Mouse (Mus musculus): ENCODE results near the gene Gm45140. TPM values are rescaled to one million over a fixed set of nuclear protein-coding genes. Genes with fewer than 3 reads are reported as not detected.

Gm45140 gene
- total and polyA plus RNA-seq, 3 experiments: 9.9 to 26.2 TPM; not detected in 1

DNA sequence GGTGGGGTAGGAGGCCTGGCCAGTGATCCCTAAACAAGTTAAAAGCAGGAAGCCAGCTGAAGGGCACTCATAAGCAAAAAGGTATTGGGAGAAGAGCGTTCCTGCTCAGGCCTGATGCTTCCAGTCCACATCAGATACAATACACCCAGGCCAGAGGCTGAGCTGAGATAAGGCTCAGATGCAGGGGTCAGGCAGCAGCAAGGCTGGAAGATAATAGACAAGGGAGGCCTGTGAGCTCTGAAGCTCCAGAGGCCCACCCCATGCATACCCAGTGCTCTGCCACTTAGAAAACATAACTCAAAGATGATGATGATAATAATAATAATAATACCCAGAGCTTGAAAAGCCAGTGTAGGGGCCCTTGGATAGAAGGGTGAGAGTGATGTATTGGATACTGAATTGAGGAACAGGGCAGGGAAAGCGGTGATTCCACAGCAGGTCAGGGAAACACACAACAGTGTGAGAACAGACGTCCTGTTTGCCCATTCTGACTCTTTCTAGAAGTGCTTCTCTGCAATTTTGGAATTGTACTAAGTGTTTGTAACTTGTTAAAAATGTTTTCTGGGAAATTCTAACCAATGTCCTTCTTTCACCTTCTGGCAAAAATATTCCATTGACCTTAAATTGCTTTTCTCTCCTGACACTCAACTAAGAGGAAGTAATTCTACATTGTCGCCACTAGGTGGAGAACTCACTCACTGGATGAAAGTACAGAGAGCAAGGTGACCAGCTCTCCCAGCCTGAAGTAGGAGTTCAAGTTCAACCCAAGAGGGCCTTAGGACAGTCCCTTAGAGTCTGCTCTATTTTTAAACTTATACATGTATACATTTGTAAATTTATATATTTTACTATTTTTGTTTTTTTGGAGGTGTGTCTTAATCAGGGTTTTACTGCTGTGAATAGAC lies 72.0 kb downstream of the Gm45140 start (continued):
- peak; percentile 47 for TF ChIP-seq GATA1 (IDR thresholded peaks at IDR 0.05; ENCODE audit: low read depth, low read length)
- no peak for TF ChIP-seq MYB (IDR thresholded peaks at IDR 0.05; ENCODE audit: low read depth, low read length)
- no peak for TF ChIP-seq SIN3A (IDR thresholded peaks at IDR 0.05; ENCODE audit: low read length)
- no peak for TF ChIP-seq ZMIZ1 (IDR thresholded peaks at IDR 0.05; ENCODE audit: low read depth, low read length)
- no peak for TF ChIP-seq ZKSCAN1 (IDR thresholded peaks at IDR 0.05; ENCODE audit: low read depth, low read length)
- TF ChIP-seq JUND (IDR thresholded peaks at IDR 0.05; ENCODE audit: low read depth, low read length): no peak
- no peak for TF ChIP-seq RCOR1 (IDR thresholded peaks at IDR 0.05; ENCODE audit: low read depth, low read length)
- TF ChIP-seq UBTF (IDR thresholded peaks at IDR 0.05; ENCODE audit: borderline replicate concordance, insufficient read depth, low read depth, low read length): no peak

GRCm38 (mm10) chr6:87762161-87762560 lies 73.4 kb downstream of the Gm45140 start:
- Histone ChIP-seq H3K27ac (ENCODE audit: control insufficient read depth, low read depth, low read length) (no peak overlapping the region), H3K9ac (ENCODE audit: control insufficient read depth, low read depth, low read length, poor library complexity, severe bottlenecking) (no peak overlapping the region), H3K4me3 (ENCODE audit: control insufficient read depth in 1 of 2, insufficient read depth in 1 of 2, low read depth in 2 of 2, low read length in 2 of 2) (no peak overlapping the region), H3K4me1 (ENCODE audit: control insufficient read depth in 1 of 2, insufficient read depth in 2 of 2, low read length in 2 of 2) (no peaks in the 10 kb centered on the region), H3K9me3 (replicated peaks; ENCODE audit: insufficient read depth, low read length) (no peaks in the 10 kb centered on the region), H3K36me3 (ENCODE audit: control insufficient read depth in 1 of 2, insufficient read depth in 2 of 2, low read length in 2 of 2) (peaks cover 0 to 2% of the 10 kb centered on the region in 2 experiments; a peak in 2 of 4 replicates), H3K27me3 (ENCODE audit: control insufficient read depth in 1 of 2, insufficient read depth in 2 of 2, low read length in 2 of 2) (no peaks in the 10 kb centered on the region), H3K79me2 (ENCODE audit: control insufficient read depth, insufficient read depth, low read length, poor library complexity) (no peaks in the 10 kb centered on the region)
- TF ChIP-seq TCF12 (IDR thresholded peaks at IDR 0.05; ENCODE audit: low read depth, low read length) (no peak), ZC3H11A (IDR thresholded peaks at IDR 0.05; ENCODE audit: low read depth, low read length) (no peak), ZNF384 (IDR thresholded peaks at IDR 0.05; ENCODE audit: low read depth, low read length) (no peak), GATA1 (IDR thresholded peaks at IDR 0.05; ENCODE audit: low read depth, low read length) (no peak), ZKSCAN1 (IDR thresholded peaks at IDR 0.05; ENCODE audit: low read depth, low read length) (no peak), MYC (IDR thresholded peaks at IDR 0.05; ENCODE audit: low read depth, low read length) (no peak)
- no peak for DNase-seq (ENCODE audit: low read depth, low spot score)

DNA sequence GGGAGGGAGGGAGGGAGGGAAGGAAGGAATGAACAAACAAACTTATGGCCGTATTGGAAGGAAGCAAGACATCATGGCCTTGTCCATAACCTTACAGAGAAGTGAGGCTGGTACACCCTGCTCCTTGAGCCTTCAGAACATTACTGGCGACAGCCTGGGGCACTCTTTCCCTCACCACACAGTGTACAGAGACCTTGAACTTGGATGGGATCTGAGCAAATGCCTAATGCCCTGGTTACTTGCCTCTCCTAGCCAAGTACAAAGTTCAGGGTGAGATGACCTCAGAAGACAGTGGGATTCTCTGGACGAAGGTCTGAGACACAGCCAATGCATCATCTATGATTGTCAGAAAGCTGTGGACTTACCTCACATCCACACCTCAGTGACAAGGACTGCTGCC lies 75.7 kb downstream of the Gm45140 start:
- Histone ChIP-seq H3K9me3 (replicated peaks; ENCODE audit: insufficient read depth, low read length) (no peaks in the 10 kb centered on the region), H3K36me3 (ENCODE audit: control insufficient read depth in 1 of 2, insufficient read depth in 2 of 2, low read length in 2 of 2) (peaks cover 0 to 2% of the 10 kb centered on the region in 2 experiments; a peak in 2 of 4 replicates), H3K79me2 (ENCODE audit: control insufficient read depth, insufficient read depth, low read length, poor library complexity) (no peaks in the 10 kb centered on the region), H3K4me1 (ENCODE audit: control insufficient read depth in 1 of 2, insufficient read depth in 2 of 2, low read length in 2 of 2) (no peaks in the 10 kb centered on the region), H3K4me3 (ENCODE audit: control insufficient read depth in 1 of 2, insufficient read depth in 1 of 2, low read depth in 2 of 2, low read length in 2 of 2) (no peak overlapping the region), H3K27me3 (ENCODE audit: control insufficient read depth in 1 of 2, insufficient read depth in 2 of 2, low read length in 2 of 2) (no peaks in the 10 kb centered on the region; a peak in 1 of 4 replicates), H3K9ac (ENCODE audit: control insufficient read depth, low read depth, low read length, poor library complexity, severe bottlenecking) (no peak overlapping the region), H3K27ac (ENCODE audit: control insufficient read depth, low read depth, low read length) (no peak overlapping the region)
- TF ChIP-seq SIN3A (IDR thresholded peaks at IDR 0.05; ENCODE audit: low read length) (no peak), RCOR1 (IDR thresholded peaks at IDR 0.05; ENCODE audit: low read depth, low read length) (no peak), MYB (IDR thresholded peaks at IDR 0.05; ENCODE audit: low read depth, low read length) (no peak), CHD2 (IDR thresholded peaks at IDR 0.05; ENCODE audit: low read length) (no peak), ELF1 (IDR thresholded peaks at IDR 0.05; ENCODE audit: low read depth, low read length) (no peak), UBTF (IDR thresholded peaks at IDR 0.05; ENCODE audit: borderline replicate concordance, insufficient read depth, low read depth, low read length) (no peak), E2F4 (IDR thresholded peaks at IDR 0.05; ENCODE audit: borderline replicate concordance, low read depth, low read length) (no peak), HCFC1 (IDR thresholded peaks at IDR 0.05; ENCODE audit: low read depth, low read length) (no peak), NELFE (IDR thresholded peaks at IDR 0.05; ENCODE audit: low read depth, low read length) (no peak), TAL1 (IDR thresholded peaks at IDR 0.05; ENCODE audit: low read length) (no peak), SMC3 (IDR thresholded peaks at IDR 0.05; ENCODE audit: low read depth, low read length) (no peak), CHD1 (IDR thresholded peaks at IDR 0.05; ENCODE audit: low read depth, low read length) (no peak)
- DNase-seq (ENCODE audit: low read depth, low spot score): no peak
